17 mouse cellular contexts compared by ENCODE assay signal in genomic region chr11:97246510-97247159, GRCm38 (mm10). TPM values are rescaled to one million over a fixed set of nuclear protein-coding genes. Genes with fewer than 3 reads are reported as not detected.
DNase-seq lines count a peak whose midpoint lies in the region; ATAC-seq lines count a peak whose summit lies in the region.
"Had no signal": no experiment of that assay in that cellular context is flagged by ENCODE, and none has a peak within 500 bp of the region (broad histone marks: within the 10 kb centered on the region; RNA-seq: fewer than 3 reads in every experiment).

No protein-coding gene starts in this region.

- peaks cover 4% of the 10 kb centered on the region; the same call in 1 of the 2 replicates for H3K36me3 ChIP-seq in midbrain, embryonic 11.5 days (ENCODE audit: control insufficient read depth, insufficient read depth, low read length)
- H3K36me3 ChIP-seq in midbrain, embryonic 10.5 days, result peaks cover 62% of the 10 kb centered on the region
- H3K36me3 ChIP-seq in liver, embryonic 11.5 days (ENCODE audit: control insufficient read depth, insufficient read depth, low read length), result peaks cover 9% of the 10 kb centered on the region
- H3K36me3 ChIP-seq in stomach, embryonic 15.5 days, result peaks cover 7% of the 10 kb centered on the region; the same call in 1 of the 2 replicates
- H3K36me3 ChIP-seq in midbrain, embryonic 14.5 days (ENCODE audit: control insufficient read depth, insufficient read depth, low read length), result peaks cover 43% of the 10 kb centered on the region
- H3K36me3 ChIP-seq in heart, embryonic 10.5 days, result peaks cover 45% of the 10 kb centered on the region

- H3K27me3 ChIP-seq in midbrain, embryonic 11.5 days (ENCODE audit: control insufficient read depth, insufficient read depth, low read length), result no peaks in the 10 kb centered on the region
- no peaks in the 10 kb centered on the region for H3K27me3 ChIP-seq in midbrain, embryonic 10.5 days (ENCODE audit: low read depth, poor library complexity, severe bottlenecking)
- H3K27me3 ChIP-seq in liver, embryonic 11.5 days (replicated peaks; ENCODE audit: control insufficient read depth, insufficient read depth, low read length), result no peaks in the 10 kb centered on the region
- H3K27me3 ChIP-seq in stomach, embryonic 15.5 days (replicated peaks), result no peaks in the 10 kb centered on the region
- H3K27me3 ChIP-seq in midbrain, embryonic 14.5 days (ENCODE audit: control insufficient read depth, insufficient read depth, low read length), result no peaks in the 10 kb centered on the region
- no peaks in the 10 kb centered on the region for H3K27me3 ChIP-seq in heart, embryonic 10.5 days (ENCODE audit: insufficient read depth, poor library complexity, severe bottlenecking)
- H3K27me3 ChIP-seq: embryonic facial prominence, embryonic 12.5 days; forebrain, embryonic 15.5 days; midbrain, embryonic 15.5 days; neural tube, embryonic 15.5 days had no signal

- H3K4me2 ChIP-seq in midbrain, embryonic 11.5 days, result no peak overlapping the region
- H3K4me2 ChIP-seq in liver, embryonic 11.5 days, result no peak overlapping the region
- H3K4me2 ChIP-seq in stomach, embryonic 15.5 days, result no peak overlapping the region
- no peak overlapping the region for H3K4me2 ChIP-seq in midbrain, embryonic 14.5 days (ENCODE audit: low read length)
- H3K4me2 ChIP-seq: embryonic facial prominence, embryonic 12.5 days; forebrain, embryonic 15.5 days; midbrain, embryonic 15.5 days; neural tube, embryonic 15.5 days had no signal

- H3K27ac ChIP-seq in midbrain, embryonic 11.5 days (ENCODE audit: low read depth, low read length), result no peak overlapping the region
- H3K27ac ChIP-seq in midbrain, embryonic 10.5 days (replicated peaks), result no peak overlapping the region
- no peak overlapping the region for H3K27ac ChIP-seq in liver, embryonic 11.5 days (ENCODE audit: low read depth, low read length)
- H3K27ac ChIP-seq in stomach, embryonic 15.5 days, result peak overlapping the region; percentile 52; the same call in 1 of the 2 replicates
- no peak overlapping the region for H3K27ac ChIP-seq in midbrain, embryonic 14.5 days (replicated peaks; ENCODE audit: low read depth, low read length)
- H3K27ac ChIP-seq in heart, embryonic 10.5 days, result no peak overlapping the region
- H3K27ac ChIP-seq: embryonic facial prominence, embryonic 12.5 days; forebrain, embryonic 15.5 days; midbrain, embryonic 15.5 days; neural tube, embryonic 15.5 days had no signal

- H3K9me3 ChIP-seq in midbrain, embryonic 11.5 days (ENCODE audit: control insufficient read depth, low read length), result no peaks in the 10 kb centered on the region
- H3K9me3 ChIP-seq in midbrain, embryonic 10.5 days (replicated peaks), result no peaks in the 10 kb centered on the region
- H3K9me3 ChIP-seq in liver, embryonic 11.5 days (ENCODE audit: control insufficient read depth, low read length), result no peaks in the 10 kb centered on the region
- H3K9me3 ChIP-seq in stomach, embryonic 15.5 days, result no peaks in the 10 kb centered on the region
- no peaks in the 10 kb centered on the region for H3K9me3 ChIP-seq in midbrain, embryonic 14.5 days (ENCODE audit: control insufficient read depth, low read length)
- H3K9me3 ChIP-seq in heart, embryonic 10.5 days, result no peaks in the 10 kb centered on the region
- H3K9me3 ChIP-seq: embryonic facial prominence, embryonic 12.5 days; forebrain, embryonic 15.5 days; midbrain, embryonic 15.5 days; neural tube, embryonic 15.5 days had no signal

- ATAC-seq in midbrain, embryonic 11.5 days (ENCODE audit: low FRiP score), result no peak
- ATAC-seq in liver, embryonic 11.5 days (replicated peaks; ENCODE audit: low FRiP score), result peak; percentile 92
- ATAC-seq in stomach, embryonic 15.5 days (ENCODE audit: insufficient read depth, low FRiP score, low read depth), result peak; percentile 87
- ATAC-seq in midbrain, embryonic 14.5 days (ENCODE audit: low FRiP score, low TSS enrichment), result no peak
- no peak for ATAC-seq in activated CD4-positive, CD25-positive, alpha-beta regulatory T cell, adult 4 months
- ATAC-seq: forebrain, embryonic 15.5 days; lung, postnatal 0 days; midbrain, embryonic 15.5 days had no signal

- H3K4me1 ChIP-seq in midbrain, embryonic 11.5 days (ENCODE audit: control insufficient read depth, insufficient read depth, low read length), result no peaks in the 10 kb centered on the region
- H3K4me1 ChIP-seq in midbrain, embryonic 10.5 days, result no peaks in the 10 kb centered on the region
- H3K4me1 ChIP-seq in liver, embryonic 11.5 days (replicated peaks; ENCODE audit: control insufficient read depth, insufficient read depth, low read length), result peaks cover 8% of the 10 kb centered on the region
- no peaks in the 10 kb centered on the region for H3K4me1 ChIP-seq in stomach, embryonic 15.5 days
- no peaks in the 10 kb centered on the region for H3K4me1 ChIP-seq in midbrain, embryonic 14.5 days (ENCODE audit: control insufficient read depth, insufficient read depth, low read length)
- H3K4me1 ChIP-seq in heart, embryonic 10.5 days, result no peaks in the 10 kb centered on the region
- H3K4me1 ChIP-seq: embryonic facial prominence, embryonic 12.5 days; forebrain, embryonic 15.5 days; midbrain, embryonic 15.5 days; neural tube, embryonic 15.5 days had no signal

- H3K9ac ChIP-seq in midbrain, embryonic 11.5 days (ENCODE audit: low read length), result no peak overlapping the region
- H3K9ac ChIP-seq in liver, embryonic 11.5 days (ENCODE audit: low read depth, low read length), result no peak overlapping the region
- no peak overlapping the region for H3K9ac ChIP-seq in stomach, embryonic 15.5 days
- no peak overlapping the region for H3K9ac ChIP-seq in midbrain, embryonic 14.5 days (replicated peaks; ENCODE audit: low read length)
- H3K9ac ChIP-seq: embryonic facial prominence, embryonic 12.5 days; forebrain, embryonic 15.5 days; midbrain, embryonic 15.5 days; neural tube, embryonic 15.5 days had no signal

- no peak overlapping the region for H3K4me3 ChIP-seq in midbrain, embryonic 11.5 days (ENCODE audit: low read depth, low read length)
- no peak overlapping the region for H3K4me3 ChIP-seq in midbrain, embryonic 10.5 days
- no peak overlapping the region for H3K4me3 ChIP-seq in liver, embryonic 11.5 days (ENCODE audit: low read depth, low read length)
- no peak overlapping the region for H3K4me3 ChIP-seq in stomach, embryonic 15.5 days (replicated peaks)
- no peak overlapping the region for H3K4me3 ChIP-seq in midbrain, embryonic 14.5 days (replicated peaks; ENCODE audit: low read depth, low read length)
- H3K4me3 ChIP-seq in heart, embryonic 10.5 days, result no peak overlapping the region
- H3K4me3 ChIP-seq: embryonic facial prominence, embryonic 12.5 days; forebrain, embryonic 15.5 days; midbrain, embryonic 15.5 days; neural tube, embryonic 15.5 days had no signal

- 92% methylated on average over 10 of the region's 10 CpGs for WGBS in midbrain, embryonic 11.5 days
- WGBS in midbrain, embryonic 10.5 days, result 92% methylated on average over 10 of the region's 10 CpGs
- WGBS in liver, embryonic 11.5 days, result 66% methylated on average over 10 of the region's 10 CpGs
- WGBS in stomach, embryonic 15.5 days, result 70% methylated on average over 10 of the region's 10 CpGs
- WGBS in midbrain, embryonic 14.5 days, result 89% methylated on average over 10 of the region's 10 CpGs
- WGBS in heart, embryonic 10.5 days, result 67% methylated on average over 10 of the region's 10 CpGs

- DNase-seq in midbrain, embryonic 11.5 days (ENCODE audit: low spot score, missing footprints), result peak; percentile 64
- DNase-seq in midbrain, embryonic 10.5 days (ENCODE audit: low spot score), result no peak
- DNase-seq in adrenal gland, postnatal 36 days, result peak; percentile 29 to 50
- no peak for DNase-seq in liver, embryonic 11.5 days (ENCODE audit: low spot score)
- DNase-seq in midbrain, embryonic 14.5 days, result no peak
- DNase-seq in heart, embryonic 10.5 days (ENCODE audit: low spot score), result no peak
- DNase-seq: cerebellum, adult 9-11 months; gastrocnemius, postnatal 14 days; left cerebral cortex, postnatal 4 days; thymus, adult 2 months had no signal

RNA-seq across cellular contexts. Expression of gene Npepps, which starts 33.8 kb away (rescaled TPM):
- polyA plus RNA-seq in midbrain, embryonic 11.5 days (2014; fragmentation: Nextera tagmentation; extraction: Ambion mirVana), result 92.6 and 101 TPM in 2 replicates
- polyA plus RNA-seq in midbrain, embryonic 10.5 days (2016; fragmentation: Nextera tagmentation; extraction: Ambion mirVana), result 108 and 114 TPM in 2 replicates
- total RNA-seq in adrenal gland, postnatal 36 days (2021), result 10 to 100 TPM; 81.8 to 86.1 TPM
- polyA plus RNA-seq in liver, embryonic 11.5 days (2014; fragmentation: Nextera tagmentation; extraction: Ambion mirVana), result 52.1 and 60.2 TPM in 2 replicates
- 80.9 and 84.7 TPM in 2 replicates for polyA plus RNA-seq in stomach, embryonic 15.5 days (2015; fragmentation: Nextera tagmentation; extraction: Ambion mirVana)
- 115 and 135 TPM in 2 replicates for polyA plus RNA-seq in midbrain, embryonic 14.5 days (2014; fragmentation: Nextera tagmentation; extraction: Ambion mirVana)
- polyA plus RNA-seq in activated CD4-positive, CD25-positive, alpha-beta regulatory T cell, adult 4 months (2017; shearing (Covaris generic)), result 10 to 100 TPM; 36.1 to 43.0 TPM
- 83.9 and 90.7 TPM in 2 replicates for polyA plus RNA-seq in heart, embryonic 10.5 days (2016; fragmentation: Nextera tagmentation; extraction: Ambion mirVana)

RNA-seq across cellular contexts. Expression of gene Kpnb1, which starts 59.0 kb away (rescaled TPM):
- polyA plus RNA-seq in midbrain, embryonic 11.5 days (2014; fragmentation: Nextera tagmentation; extraction: Ambion mirVana), result 111 and 116 TPM in 2 replicates
- 82.9 and 95.7 TPM in 2 replicates for polyA plus RNA-seq in midbrain, embryonic 10.5 days (2016; fragmentation: Nextera tagmentation; extraction: Ambion mirVana)
- total RNA-seq in adrenal gland, postnatal 36 days (2021), result 100 to 1,000 TPM; 112 to 138 TPM
- 78.9 and 84.4 TPM in 2 replicates for polyA plus RNA-seq in liver, embryonic 11.5 days (2014; fragmentation: Nextera tagmentation; extraction: Ambion mirVana)
- polyA plus RNA-seq in stomach, embryonic 15.5 days (2015; fragmentation: Nextera tagmentation; extraction: Ambion mirVana), result 47.2 and 50.2 TPM in 2 replicates
- 33.8 and 48.6 TPM in 2 replicates for polyA plus RNA-seq in midbrain, embryonic 14.5 days (2014; fragmentation: Nextera tagmentation; extraction: Ambion mirVana)
- 10 to 100 TPM; 28.8 to 40.6 TPM for polyA plus RNA-seq in activated CD4-positive, CD25-positive, alpha-beta regulatory T cell, adult 4 months (2017; shearing (Covaris generic))
- polyA plus RNA-seq in heart, embryonic 10.5 days (2016; fragmentation: Nextera tagmentation; extraction: Ambion mirVana), result 50.6 and 72.2 TPM in 2 replicates

Comparison
In these comparisons a context has a peak if more than half of its experiments do, and no peak if none do; other contexts are left out.
1. DNase-seq: peak in midbrain, embryonic 11.5 days (single experiment) and adrenal gland, postnatal 36 days (2 of 2); none in midbrain, embryonic 10.5 days (single experiment), liver, embryonic 11.5 days (single experiment), midbrain, embryonic 14.5 days (single experiment) and heart, embryonic 10.5 days (single experiment).
2. ATAC-seq: peak in liver, embryonic 11.5 days (single experiment) and stomach, embryonic 15.5 days (single experiment); none in midbrain, embryonic 11.5 days (single experiment), midbrain, embryonic 14.5 days (single experiment) and activated CD4-positive, CD25-positive, alpha-beta regulatory T cell, adult 4 months (single experiment).